Mouse (Mus musculus) lung, adult 2 months (tissue): Measurements from ENCODE around the gene Mdm2. TPM values are rescaled to one million over a fixed set of nuclear protein-coding genes. Genes with fewer than 3 reads are reported as not detected.

Experiments
- DNase-seq: peaks from one replicate; pipeline ENCODE4 v3.0.0; 2022
- H3K4me1 ChIP-seq: fragments of 200-500 bp; 2 replicates; pipeline ENCODE4 v1.6.1; 2011; ENCODE audit warnings: low read length; ENCODE audit not compliant: control insufficient read depth, insufficient read depth
- H3K4me3 ChIP-seq: fragments of 200-500 bp; replicated peaks from 2 replicates; pipeline ENCODE3; 2011; ENCODE audit warnings: low read depth, mild to moderate bottlenecking, control low read depth, low read length; ENCODE audit errors: extremely low read depth
- CTCF ChIP-seq: fragments of 200-500 bp; IDR thresholded peaks from 2 replicates; pipeline ENCODE4 v1.5.1; 2011; ENCODE audit warnings: mild to moderate bottlenecking, low read length, control low read depth; ENCODE audit not compliant: insufficient read depth
- POLR2A ChIP-seq: fragments of 200-500 bp; IDR thresholded peaks from 2 replicates; pipeline ENCODE4 v1.6.1; 2011; ENCODE audit warnings: low read depth, mild to moderate bottlenecking, control low read depth, low read length, borderline replicate concordance; ENCODE audit errors: extremely low read depth
- WGBS: fragments of 180-500 bp; shearing (Covaris S2); methylation state at CpG from one replicate; pipeline ENCODE4 v1.1.7; 2018; 5-methylcytosine and 5-hydroxymethylcytosine counted together
- polyA plus RNA-seq: library from polyadenylated mRNA; depleted of rRNA; stranded (reverse); fragments of >200 nt; gene quantifications from 2 replicates; pipeline ENCODE4 v1.2.3, GENCODE M21; 2012

The Mdm2 gene
- polyA plus RNA-seq, 1 experiment = 39.7 TPM

- 92% methylated on average over 3 of the region's 3 CpGs for WGBS
- no peaks in the 10 kb centered on the region for H3K4me1 ChIP-seq
- no peak overlapping the region for H3K4me3 ChIP-seq
- TF ChIP-seq CTCF = no peak
- no peak for TF ChIP-seq POLR2A
- DNase-seq = no peak
Measured at GRCm38 (mm10) chr10:117697561-117698115, 12.9 kb downstream of the Mdm2 start.

- no peak for TF ChIP-seq POLR2A
- no peak for TF ChIP-seq CTCF
- H3K4me3 ChIP-seq = no peak overlapping the region
- H3K4me1 ChIP-seq = no peaks in the 10 kb centered on the region
- 93% methylated on average over 6 of the region's 6 CpGs for WGBS
- no peak for DNase-seq
Measured at GRCm38 (mm10) chr10:117696827-117697560, 13.6 kb downstream of the Mdm2 start.

GRCm38 (mm10) chr10:117696021-117696826 is 14.3 kb downstream of the Mdm2 start:
- H3K4me1 ChIP-seq = no peaks in the 10 kb centered on the region
- no peak for DNase-seq
- TF ChIP-seq CTCF (no peak), POLR2A (no peak)
- WGBS = 78% methylated on average over 8 of the region's 8 CpGs
- H3K4me3 ChIP-seq = no peak overlapping the region

DNA sequence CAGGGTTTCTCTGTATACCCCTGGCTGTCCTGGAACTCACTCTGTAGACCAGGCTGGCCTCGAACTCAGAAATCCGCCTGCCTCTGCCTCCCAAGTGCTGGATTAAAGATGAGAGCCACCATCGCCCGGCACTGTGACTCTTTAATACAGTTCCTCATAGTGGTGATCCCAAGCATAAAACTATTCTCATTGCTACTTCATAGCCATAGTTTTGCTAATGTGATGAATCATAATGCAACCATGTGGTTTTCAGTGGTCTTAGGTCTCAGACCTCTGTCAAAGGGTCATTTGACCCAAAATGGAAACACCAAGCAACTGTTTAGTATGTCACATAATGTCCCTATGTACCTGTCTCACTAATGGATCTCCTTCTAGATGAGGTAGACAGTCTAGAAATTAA is 15.0 kb downstream of the Mdm2 start:
- Histone ChIP-seq H3K4me3 (no peak overlapping the region), H3K4me1 (no peaks in the 10 kb centered on the region)
- no peak for TF ChIP-seq POLR2A
- no peak for TF ChIP-seq CTCF
- DNase-seq = no peak
- WGBS = 96% methylated on average over 4 of the region's 4 CpGs

GRCm38 (mm10) chr10:117695027-117695426 is 15.5 kb downstream of the Mdm2 start:
- no peak for TF ChIP-seq POLR2A
- Histone ChIP-seq H3K4me3 (no peak overlapping the region), H3K4me1 (no peaks in the 10 kb centered on the region)
- WGBS = 91% methylated on average over 4 of the region's 4 CpGs
- no peak for DNase-seq

- no peak for DNase-seq
- TF ChIP-seq CTCF = no peak
- Histone ChIP-seq H3K4me3 (no peak overlapping the region), H3K4me1 (no peaks in the 10 kb centered on the region)
- WGBS = 94% methylated on average over 6 of the region's 6 CpGs
Measured at GRCm38 (mm10) chr10:117694255-117694953, 16.2 kb downstream of the Mdm2 start.

DNA sequence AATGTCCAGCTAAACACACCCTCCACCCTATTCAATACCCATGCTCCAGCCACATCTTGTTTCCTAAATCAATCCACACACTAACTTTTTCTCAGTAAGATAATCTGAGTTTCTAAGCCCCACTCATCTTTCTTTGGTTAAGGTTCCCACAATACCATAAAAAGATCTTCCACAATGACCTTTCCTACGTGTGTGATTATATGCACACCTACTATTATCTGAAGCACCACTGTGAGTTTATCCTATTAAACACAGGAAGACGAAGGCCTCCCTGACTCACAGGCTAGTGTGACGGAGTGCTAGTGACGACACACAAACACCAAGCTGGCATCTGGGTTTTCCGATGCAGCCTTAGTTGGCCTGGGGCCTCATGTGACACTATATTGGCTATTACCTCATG is 17.6 kb downstream of the Mdm2 start:
- H3K4me3 ChIP-seq = no peak overlapping the region
- no peak for DNase-seq
- TF ChIP-seq POLR2A = no peak
- TF ChIP-seq CTCF = no peak
- WGBS = 86% methylated on average over 5 of the region's 5 CpGs
- H3K4me1 ChIP-seq = no peaks in the 10 kb centered on the region

GRCm38 (mm10) chr10:117692173-117692572 is 18.4 kb downstream of the Mdm2 start:
- H3K4me3 ChIP-seq = no peak overlapping the region
- DNase-seq = no peak
- H3K4me1 ChIP-seq = no peaks in the 10 kb centered on the region
- TF ChIP-seq POLR2A = no peak
- no peak for TF ChIP-seq CTCF

- Histone ChIP-seq H3K4me1 (no peaks in the 10 kb centered on the region), H3K4me3 (no peak overlapping the region)
- WGBS = 91% methylated on average over 10 of the region's 10 CpGs
- TF ChIP-seq CTCF (no peak), POLR2A (no peak)
- DNase-seq = no peak
Measured at GRCm38 (mm10) chr10:117691389-117691968, 19.1 kb downstream of the Mdm2 start.
